Mouse (Mus musculus) neural tube, embryonic 14.5 days (tissue): Measurements from ENCODE around the gene St6galnac1. TPM values are rescaled to one million over a fixed set of nuclear protein-coding genes. Genes with fewer than 3 reads are reported as not detected.
"Not testable (repeated sequence)": the region's sequence is repeated elsewhere in the genome, so short reads cannot be mapped to it uniquely, and the experiment has no call there.

ENCODE experiments used
- ATAC-seq: fragments of 200-750 bp; cut with Nextera tagmentation; 2 replicates; pipeline ENCODE4 v1.8.0; 2017; ENCODE audit warnings: low read depth, mild to moderate bottlenecking, moderate TSS enrichment, moderate library complexity
- H3K27ac ChIP-seq: fragments of 300-500 bp; sonication (generic); 2 replicates; pipeline ENCODE4 v1.5.1; 2014; ENCODE audit warnings: low read depth, mild to moderate bottlenecking, control low read depth, low read length, moderate library complexity, mixed read lengths
- H3K27me3 ChIP-seq: fragments of 300-500 bp; sonication (generic); 2 replicates; pipeline ENCODE4 v1.6.1; 2014; ENCODE audit warnings: low read length; ENCODE audit not compliant: control insufficient read depth, insufficient read depth
- H3K36me3 ChIP-seq: fragments of 300-500 bp; sonication (generic); 2 replicates; pipeline ENCODE4 v1.6.1; 2014; ENCODE audit warnings: low read length, mixed read lengths; ENCODE audit not compliant: control insufficient read depth, insufficient read depth
- H3K4me1 ChIP-seq: fragments of 300-500 bp; sonication (generic); 2 replicates; pipeline ENCODE4 v1.6.1; 2014; ENCODE audit warnings: low read length; ENCODE audit not compliant: control insufficient read depth, insufficient read depth
- H3K4me2 ChIP-seq: fragments of 300-500 bp; sonication (generic); 2 replicates; pipeline ENCODE4 v1.6.1; 2014; ENCODE audit warnings: mild to moderate bottlenecking, low read depth, low read length, control low read depth
- H3K4me3 ChIP-seq: fragments of 300-500 bp; sonication (generic); 2 replicates; pipeline ENCODE4 v1.5.1; 2014; ENCODE audit warnings: low read depth, low read length, control low read depth, mixed read lengths
- H3K9ac ChIP-seq: fragments of 300-500 bp; sonication (generic); replicated peaks from 2 replicates; pipeline ENCODE4 v1.6.1; 2014; ENCODE audit warnings: low read depth, mild to moderate bottlenecking, control low read depth, low read length, mixed read lengths
- H3K9me3 ChIP-seq: fragments of 300-500 bp; sonication (generic); 2 replicates; pipeline ENCODE4 v1.6.1; 2016; ENCODE audit warnings: low read length; ENCODE audit not compliant: control insufficient read depth
- WGBS: fragments of 180-500 bp; shearing (Covaris S2); extraction: QIAGEN DNeasy Blood & Tissue Kit; methylation state at CpG from one replicate; pipeline ENCODE4 v1.1.7; 2014; 5-methylcytosine and 5-hydroxymethylcytosine counted together
- polyA plus RNA-seq: library from polyadenylated mRNA; unstranded; fragments of >200 nt; fragmentation: Nextera tagmentation; extraction: Ambion mirVana; gene quantifications from 2 replicates; pipeline ENCODE4 v1.2.1, GENCODE M21; 2014

Gene St6galnac1
- polyA plus RNA-seq, 1 experiment from 2014 or later = not detected

DNA sequence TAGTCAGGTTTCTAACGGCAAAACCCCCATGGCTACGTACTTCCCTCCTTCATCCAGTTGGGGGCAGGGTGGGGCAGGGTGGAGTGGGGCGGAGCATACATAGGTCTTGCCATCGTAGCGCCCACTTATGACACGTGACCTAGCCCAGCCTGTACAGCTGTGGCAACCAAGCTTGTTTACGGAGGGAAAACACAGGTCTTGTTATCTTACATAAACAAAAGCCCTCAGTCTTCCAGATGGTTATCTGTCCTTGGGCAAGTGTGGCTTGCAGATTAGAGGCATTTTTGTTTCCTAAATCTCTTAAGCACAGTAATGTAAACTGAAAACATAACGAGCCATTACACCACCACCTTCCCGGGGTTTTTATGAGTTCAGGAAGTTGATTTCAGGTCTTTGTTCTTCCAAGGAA, 7.4 kb upstream of the St6galnac1 start:
- no peak for ATAC-seq
- Histone ChIP-seq H3K4me1 (no peaks in the 10 kb centered on the region), H3K27me3 (no peaks in the 10 kb centered on the region), H3K9me3 (no peaks in the 10 kb centered on the region), H3K9ac (no peak overlapping the region), H3K36me3 (no peaks in the 10 kb centered on the region), H3K4me3 (no peak overlapping the region), H3K27ac (no peak overlapping the region), H3K4me2 (no peak overlapping the region)
- 73% methylated on average over 9 of the region's 9 CpGs for WGBS

DNA sequence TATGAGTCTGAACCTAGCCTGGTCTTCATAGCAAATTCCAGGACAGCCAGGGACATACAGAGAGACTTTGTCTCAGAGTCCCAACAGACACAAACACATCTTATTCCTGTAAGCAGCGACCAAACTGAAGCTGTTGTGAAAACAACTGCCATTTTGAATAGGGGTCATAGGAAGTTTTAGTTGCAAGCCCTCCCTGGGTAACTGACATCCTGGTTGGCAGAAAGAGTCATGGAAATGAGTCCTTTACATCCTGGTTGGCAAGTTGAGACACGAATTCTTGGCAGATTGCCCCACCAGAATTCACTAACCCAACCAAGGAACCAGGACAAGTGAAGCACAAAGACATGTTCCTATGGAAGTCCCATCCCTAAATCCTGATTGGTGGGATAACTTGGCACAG, 2.1 kb downstream of the St6galnac1 start:
- WGBS = 54% methylated on average over 2 of the region's 2 CpGs
- Histone ChIP-seq H3K36me3 (no peaks in the 10 kb centered on the region), H3K9ac (no peak overlapping the region), H3K27me3 (no peaks in the 10 kb centered on the region), H3K4me1 (no peaks in the 10 kb centered on the region), H3K27ac (no peak overlapping the region), H3K4me2 (no peak overlapping the region), H3K9me3 (no peaks in the 10 kb centered on the region), H3K4me3 (no peak overlapping the region)
- no peak for ATAC-seq

DNA sequence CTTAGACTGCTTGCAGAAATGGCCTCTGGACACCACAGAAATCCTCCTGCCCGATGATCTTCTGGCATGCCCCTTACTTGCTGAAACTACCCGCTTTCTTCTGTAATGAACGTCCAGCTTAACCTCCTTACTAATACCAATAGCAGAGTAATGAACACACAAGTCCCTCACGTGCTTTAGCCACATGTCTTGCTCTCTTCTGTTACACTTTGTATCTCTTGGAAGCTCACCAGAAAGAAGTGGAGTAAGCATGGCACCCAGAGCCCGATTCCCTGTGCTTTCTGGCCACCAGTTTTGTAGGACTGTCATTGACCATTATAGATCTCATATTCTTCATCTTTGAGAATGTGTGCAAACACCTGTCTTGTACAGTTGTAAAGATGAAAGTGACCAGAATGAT, 5.4 kb downstream of the St6galnac1 start:
- H3K27ac ChIP-seq = no peak overlapping the region
- H3K4me2 ChIP-seq = no peak overlapping the region
- H3K9ac ChIP-seq = no peak overlapping the region
- no peaks in the 10 kb centered on the region for H3K9me3 ChIP-seq
- no peaks in the 10 kb centered on the region for H3K4me1 ChIP-seq
- no peak overlapping the region for H3K4me3 ChIP-seq
- ATAC-seq = no peak
- no peaks in the 10 kb centered on the region for H3K27me3 ChIP-seq
- WGBS = 90% methylated on average over 5 of the region's 5 CpGs
- no peaks in the 10 kb centered on the region for H3K36me3 ChIP-seq

DNA sequence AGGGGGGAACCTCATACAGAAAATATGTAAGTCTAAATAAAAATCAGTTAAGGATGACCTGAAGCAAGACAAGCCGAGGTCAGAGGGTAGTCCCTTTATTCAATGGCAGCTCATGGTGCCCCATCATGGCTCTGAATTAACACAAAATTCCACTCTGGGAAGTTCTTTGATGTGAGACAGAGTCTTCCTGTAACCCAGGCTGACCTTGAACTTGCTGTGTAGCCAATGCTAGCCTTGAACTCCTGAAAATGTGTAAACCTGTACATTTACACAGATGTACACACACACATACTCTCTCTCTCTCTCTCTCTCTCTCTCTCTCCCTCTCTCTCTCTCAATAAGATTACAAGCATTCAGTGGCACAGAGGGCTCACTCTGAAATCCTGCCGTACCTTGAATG, 10.4 kb downstream of the St6galnac1 start:
- no peaks in the 10 kb centered on the region for H3K4me1 ChIP-seq
- H3K27ac ChIP-seq = no peak overlapping the region
- no peak overlapping the region for H3K4me2 ChIP-seq
- H3K27me3 ChIP-seq = no peaks in the 10 kb centered on the region
- H3K9ac ChIP-seq = no peak overlapping the region
- no peaks in the 10 kb centered on the region for H3K36me3 ChIP-seq
- ATAC-seq = no peak
- H3K4me3 ChIP-seq = no peak overlapping the region
- 90% methylated on average over 2 of the region's 2 CpGs for WGBS
- H3K9me3 ChIP-seq = no peaks in the 10 kb centered on the region

GRCm38 (mm10) chr11:116764346-116764745, 11.0 kb downstream of the St6galnac1 start:
- Histone ChIP-seq H3K9me3 (no peaks in the 10 kb centered on the region), H3K4me1 (no peaks in the 10 kb centered on the region), H3K27ac (no peak overlapping the region), H3K27me3 (no peaks in the 10 kb centered on the region), H3K9ac (no peak overlapping the region), H3K4me2 (no peak overlapping the region), H3K4me3 (no peak overlapping the region), H3K36me3 (no peaks in the 10 kb centered on the region)
- 93% methylated on average over 7 of the region's 7 CpGs for WGBS
- no peak for ATAC-seq

DNA sequence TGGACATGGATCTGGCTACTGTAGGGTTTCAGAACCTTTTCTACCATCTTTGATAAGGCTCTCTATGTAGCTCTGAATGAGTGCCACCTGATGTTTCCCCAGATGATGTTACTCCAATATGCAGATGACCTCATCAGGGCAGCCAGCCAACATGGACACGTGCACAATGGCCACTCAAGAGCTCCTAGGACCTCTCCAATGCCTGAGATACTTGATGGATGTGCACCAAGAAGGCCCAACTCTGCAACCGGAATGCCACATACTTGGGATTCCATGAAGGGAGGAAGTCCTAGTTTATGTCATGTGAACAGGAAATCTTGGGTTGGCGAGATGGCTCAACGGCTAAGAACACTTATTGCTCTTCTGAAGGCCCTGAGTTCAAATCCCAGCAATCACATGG, 20.1 kb downstream of the St6galnac1 start:
- 88% methylated on average over 4 of the region's 4 CpGs for WGBS
- H3K9ac ChIP-seq = no peak overlapping the region
- no peaks in the 10 kb centered on the region for H3K4me1 ChIP-seq
- no peaks in the 10 kb centered on the region for H3K27me3 ChIP-seq
- H3K4me2 ChIP-seq = no peak overlapping the region
- H3K36me3 ChIP-seq = no peaks in the 10 kb centered on the region
- no peak for ATAC-seq
- H3K9me3 ChIP-seq = no peaks in the 10 kb centered on the region
- no peak overlapping the region for H3K27ac ChIP-seq
- no peak overlapping the region for H3K4me3 ChIP-seq

- WGBS = 91% methylated on average over 5 of the region's 5 CpGs
- Histone ChIP-seq H3K4me2 (no peak overlapping the region), H3K9me3 (no peaks in the 10 kb centered on the region), H3K27ac (no peak overlapping the region), H3K4me1 (no peaks in the 10 kb centered on the region), H3K4me3 (no peak overlapping the region), H3K9ac (no peak overlapping the region), H3K27me3 (no peaks in the 10 kb centered on the region), H3K36me3 (no peaks in the 10 kb centered on the region)
- ATAC-seq = no peak
Measured at GRCm38 (mm10) chr11:116753674-116754470, 21.4 kb downstream of the St6galnac1 start.

DNA sequence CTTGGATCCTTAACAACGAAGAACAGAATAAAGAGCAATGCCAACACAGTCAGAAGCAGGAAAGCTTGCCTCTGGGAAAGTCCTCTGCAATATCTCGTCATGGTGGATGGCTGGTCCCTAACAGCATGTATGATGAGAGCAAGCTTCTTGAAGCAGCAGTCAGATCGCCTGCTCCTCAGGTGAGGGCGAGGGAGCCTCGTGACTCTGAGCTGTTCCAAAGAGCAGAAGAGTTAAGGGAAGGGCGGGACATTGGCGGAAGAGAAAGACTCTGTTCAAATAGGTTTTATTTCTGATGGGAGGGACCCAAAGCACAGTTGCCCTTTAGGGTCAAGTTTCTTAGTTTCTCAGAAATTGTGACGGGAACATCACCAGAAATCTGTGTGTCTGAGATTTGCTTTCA, 25.6 kb downstream of the St6galnac1 start:
- no peaks in the 10 kb centered on the region for H3K36me3 ChIP-seq
- no peak for ATAC-seq
- no peak overlapping the region for H3K27ac ChIP-seq
- WGBS = 83% methylated on average over 8 of the region's 8 CpGs
- H3K4me1 ChIP-seq = no peaks in the 10 kb centered on the region
- H3K9ac ChIP-seq = no peak overlapping the region
- H3K4me2 ChIP-seq = no peak overlapping the region
- H3K9me3 ChIP-seq = no peaks in the 10 kb centered on the region
- H3K27me3 ChIP-seq = no peaks in the 10 kb centered on the region
- H3K4me3 ChIP-seq = no peak overlapping the region

DNA sequence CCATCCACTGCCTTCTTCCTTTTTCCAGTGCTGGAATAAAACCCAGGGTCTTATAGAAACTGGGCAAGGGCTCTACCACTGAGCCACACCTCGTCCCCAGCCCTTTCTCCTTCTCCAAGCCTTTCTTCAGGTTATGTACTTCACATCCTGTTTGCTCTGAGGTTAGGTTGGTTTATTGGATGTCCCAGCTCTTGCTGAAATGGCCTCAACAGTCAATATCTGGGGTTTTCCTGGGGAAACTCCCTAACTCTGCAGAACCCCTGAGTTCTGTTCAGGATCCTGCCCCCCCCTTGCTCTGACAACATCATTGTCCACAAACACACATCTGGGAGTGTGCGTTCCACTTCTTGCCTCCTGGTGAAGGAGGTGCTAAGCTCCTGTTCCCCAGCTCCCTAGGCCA, 26.6 kb downstream of the St6galnac1 start:
- WGBS = 88% methylated on average over 2 of the region's 2 CpGs
- H3K4me3 ChIP-seq, H3K9me3 ChIP-seq, H3K36me3 ChIP-seq, H3K27me3 ChIP-seq, H3K4me2 ChIP-seq, ATAC-seq, H3K4me1 ChIP-seq, H3K9ac ChIP-seq, H3K27ac ChIP-seq: not testable (repeated sequence)
